Mouse (Mus musculus): Measurements from ENCODE around the gene Slc41a1. TPM values are rescaled to one million over a fixed set of nuclear protein-coding genes. Genes with fewer than 3 reads are reported as not detected.
A peak's percentile ranks its signal among the peaks of the same experiment; 100 is the strongest.

The Slc41a1 gene
- polyA plus RNA-seq, 1 experiment, result 20.7 TPM

- peak; percentile 89 for DNase-seq (ENCODE audit: low spot score)
Observed at GRCm38 (mm10) chr1:131827787-131828258, 530 bp downstream of the Slc41a1 start.

GRCm38 (mm10) chr1:131828297-131829126 lies 1.2 kb downstream of the Slc41a1 start:
- no peak for DNase-seq (ENCODE audit: low spot score)

DNA sequence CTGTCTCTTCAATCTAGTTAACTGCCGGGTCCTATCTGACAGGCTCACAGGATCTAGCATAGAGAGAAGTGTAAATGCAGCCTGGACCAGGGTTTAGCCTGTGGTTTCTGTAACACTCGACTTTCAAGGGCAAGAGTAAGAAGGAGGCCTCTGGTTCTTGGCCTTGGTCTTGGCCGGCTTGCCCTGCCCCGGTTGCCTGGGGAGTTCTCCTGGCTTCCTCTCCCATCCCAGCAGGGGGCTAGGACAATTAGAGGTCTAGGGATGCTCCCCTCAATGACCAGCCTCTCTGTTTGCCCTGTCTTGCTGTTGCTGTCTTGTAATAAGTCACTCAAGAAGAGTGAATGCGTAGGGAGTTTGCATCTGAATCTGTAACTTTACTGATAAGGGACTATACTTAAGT lies 2.0 kb downstream of the Slc41a1 start:
- no peak for DNase-seq (ENCODE audit: low spot score)

- no peak for DNase-seq (ENCODE audit: low spot score)
Observed at GRCm38 (mm10) chr1:131830561-131830960, 3.3 kb downstream of the Slc41a1 start.

DNA sequence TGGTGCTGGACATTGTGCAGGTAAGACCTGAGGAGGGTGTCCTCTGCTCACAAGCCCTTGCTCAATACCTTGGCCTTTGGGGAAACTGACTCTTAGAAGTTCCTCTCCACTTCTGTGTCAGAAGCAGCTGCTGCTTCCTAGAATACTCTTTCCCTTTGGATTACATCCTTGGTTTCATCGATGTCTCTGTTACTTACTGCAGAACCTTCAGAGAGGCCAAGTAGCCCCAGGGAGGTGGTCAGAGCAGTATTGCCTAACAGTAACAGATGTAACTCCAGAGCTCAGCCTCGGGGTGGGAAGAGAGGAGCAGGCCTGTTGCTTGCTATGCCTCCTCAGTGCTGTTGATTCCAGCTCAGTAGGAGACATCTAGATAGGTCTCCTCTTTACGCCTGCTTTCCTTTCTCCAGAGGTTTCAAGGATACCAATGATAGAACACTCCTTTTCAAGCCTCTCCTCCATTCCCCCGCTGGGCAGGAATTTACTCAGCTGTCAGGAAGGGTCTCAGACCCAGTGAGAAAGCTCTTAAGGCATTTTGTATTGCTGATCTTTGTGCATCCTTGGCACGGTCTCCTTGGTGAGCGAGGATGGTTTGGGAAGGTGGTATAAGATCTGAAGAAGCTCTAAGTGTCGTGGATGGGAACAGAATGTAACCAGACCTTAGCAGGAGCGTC lies 3.8 kb downstream of the Slc41a1 start:
- DNase-seq (ENCODE audit: low spot score), result no peak

- no peak for DNase-seq (ENCODE audit: low spot score)
Observed at GRCm38 (mm10) chr1:131837035-131837434, 9.7 kb downstream of the Slc41a1 start.

GRCm38 (mm10) chr1:131838542-131838941 lies 11.2 kb downstream of the Slc41a1 start:
- DNase-seq (ENCODE audit: low spot score), result no peak

DNA sequence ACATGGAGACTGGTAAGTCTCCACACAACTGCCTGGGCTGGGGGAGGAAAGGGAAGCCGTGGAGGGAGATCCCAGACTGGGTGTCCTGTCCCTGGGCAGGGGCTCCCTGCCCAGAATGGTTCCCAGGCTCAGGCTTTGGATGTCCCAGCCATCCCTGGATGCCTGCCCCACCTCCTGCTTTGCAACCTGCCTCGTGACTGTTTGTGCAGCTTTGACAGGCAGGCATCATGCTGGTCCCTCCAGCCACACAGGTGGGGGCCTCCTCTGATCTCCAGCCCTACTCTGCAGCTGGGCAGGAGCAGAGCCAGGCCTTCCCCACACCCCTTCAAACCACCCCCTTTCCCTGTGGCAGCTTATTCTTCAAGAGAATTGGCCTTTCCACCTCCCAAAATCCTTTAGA lies 12.0 kb downstream of the Slc41a1 start:
- no peak for DNase-seq (ENCODE audit: low spot score)

- DNase-seq (ENCODE audit: low spot score), result no peak
Observed at GRCm38 (mm10) chr1:131842221-131842620, 14.9 kb downstream of the Slc41a1 start.

GRCm38 (mm10) chr1:131843758-131844157 lies 16.5 kb downstream of the Slc41a1 start:
- no peak for DNase-seq (ENCODE audit: low spot score)

- no peak for DNase-seq (ENCODE audit: low spot score)
Observed at GRCm38 (mm10) chr1:131844883-131845282, 17.6 kb downstream of the Slc41a1 start.

DNA sequence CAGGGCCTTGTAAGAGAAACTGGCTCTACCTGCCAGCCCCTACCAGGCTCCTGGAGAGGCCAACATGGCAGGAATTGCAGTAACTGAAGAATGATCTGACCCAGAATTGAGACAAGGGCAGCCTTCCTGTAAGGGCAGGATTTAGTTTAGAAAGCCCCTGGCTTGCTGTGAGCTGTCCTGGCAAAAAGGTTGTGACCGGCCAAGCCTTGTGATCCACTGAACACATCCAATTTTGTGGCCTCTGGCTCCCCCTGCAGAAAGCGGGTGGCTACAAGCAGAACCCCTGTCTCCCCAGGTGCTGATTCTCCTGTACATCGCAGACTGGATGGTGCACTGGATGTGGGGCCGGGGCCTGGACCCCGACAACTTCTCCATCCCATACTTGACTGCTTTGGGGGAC lies 19.0 kb downstream of the Slc41a1 start:
- no peak for DNase-seq (ENCODE audit: low spot score)

DNA sequence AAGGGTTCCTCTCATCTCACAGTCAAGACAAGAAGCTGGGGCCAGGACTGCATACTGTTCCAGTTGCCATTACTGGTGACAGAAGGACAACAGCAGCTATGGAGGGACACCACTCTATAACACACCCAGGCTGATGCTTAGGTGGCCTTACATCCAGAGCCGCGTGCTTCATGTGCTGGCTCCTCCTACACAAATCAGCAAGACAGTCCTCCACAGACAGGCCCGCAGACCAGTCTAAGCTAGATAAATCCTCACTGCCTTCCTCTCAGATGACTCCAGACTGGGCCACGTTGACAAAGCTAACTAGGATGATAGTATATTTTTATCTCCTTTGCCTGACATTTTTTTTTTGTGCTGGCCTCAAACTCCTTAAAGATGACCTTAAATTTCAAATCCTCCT lies 34.5 kb downstream of the Slc41a1 start:
- no peak for DNase-seq (ENCODE audit: low spot score)

- DNase-seq (ENCODE audit: low spot score), result no peak
Observed at GRCm38 (mm10) chr1:131865596-131865995, 38.3 kb downstream of the Slc41a1 start.

GRCm38 (mm10) chr1:131866304-131866999 lies 39.2 kb downstream of the Slc41a1 start:
- DNase-seq (ENCODE audit: low spot score), result no peak

DNA sequence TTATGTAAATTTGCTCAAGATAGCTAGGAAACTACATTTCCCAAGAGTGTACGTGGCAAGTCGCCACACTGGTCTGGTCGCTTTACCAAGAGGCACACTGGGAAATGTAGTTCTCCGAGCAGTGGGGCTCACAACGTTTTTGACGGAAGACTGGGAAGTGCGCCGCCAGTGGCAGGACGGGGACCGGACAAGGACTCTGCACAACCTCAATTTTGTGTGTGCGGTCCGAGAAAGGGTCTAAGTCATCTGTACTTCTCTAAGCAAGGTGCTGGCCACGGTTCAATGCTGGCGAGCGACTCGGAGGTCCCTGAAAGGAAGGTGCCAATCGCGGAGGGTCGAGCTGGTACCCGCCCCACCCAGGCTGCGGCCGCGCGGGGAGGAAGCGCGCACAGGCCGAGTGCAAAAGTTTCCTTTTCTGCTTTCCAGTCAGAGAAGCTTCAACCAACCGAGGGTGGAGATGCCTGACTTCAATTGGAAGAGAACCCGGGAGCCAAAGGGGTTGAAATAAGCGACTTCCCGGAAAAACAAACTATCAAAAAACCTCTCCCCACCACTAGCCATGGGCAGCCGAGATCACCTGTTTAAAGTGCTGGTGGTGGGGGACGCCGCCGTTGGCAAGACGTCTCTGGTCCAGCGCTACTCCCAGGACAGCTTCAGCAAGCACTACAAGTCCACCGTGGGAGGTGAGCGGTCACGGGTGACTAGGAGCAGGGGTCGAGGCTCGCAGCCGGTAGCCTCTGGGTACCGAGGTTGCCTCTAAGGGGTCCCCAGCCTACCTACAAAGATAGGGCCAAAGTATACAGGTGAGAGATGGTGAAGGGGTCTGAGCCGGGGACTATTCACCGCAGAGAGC lies 40.0 kb downstream of the Slc41a1 start, which contains the start of gene Rab29:
Gene Rab29, plus strand, starts transcription at position 132 of the 853 bp plus-strand sequence.
- peak; percentile 76 for DNase-seq (ENCODE audit: low spot score)

DNA sequence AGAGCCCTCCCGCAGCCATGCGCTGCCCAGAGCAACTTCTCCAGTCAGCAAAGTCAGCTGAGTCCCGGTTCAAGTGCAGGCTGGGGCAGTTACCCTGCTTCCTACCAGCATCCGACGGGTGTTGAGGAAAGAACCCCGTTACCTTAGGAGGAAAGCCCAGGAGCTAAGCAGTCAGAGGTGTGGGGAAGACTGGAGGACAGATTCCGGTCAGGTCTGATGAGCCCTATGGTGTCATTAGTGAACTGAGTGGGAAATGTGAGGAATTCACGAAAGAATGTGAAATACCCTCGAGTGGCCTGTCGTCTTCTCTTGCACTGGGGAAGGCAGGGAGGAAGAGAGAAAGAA lies 40.6 kb downstream of the Slc41a1 start:
- DNase-seq (ENCODE audit: low spot score), result no peak

GRCm38 (mm10) chr1:131869561-131869960 lies 42.3 kb downstream of the Slc41a1 start:
- DNase-seq (ENCODE audit: low spot score), result no peak

DNA sequence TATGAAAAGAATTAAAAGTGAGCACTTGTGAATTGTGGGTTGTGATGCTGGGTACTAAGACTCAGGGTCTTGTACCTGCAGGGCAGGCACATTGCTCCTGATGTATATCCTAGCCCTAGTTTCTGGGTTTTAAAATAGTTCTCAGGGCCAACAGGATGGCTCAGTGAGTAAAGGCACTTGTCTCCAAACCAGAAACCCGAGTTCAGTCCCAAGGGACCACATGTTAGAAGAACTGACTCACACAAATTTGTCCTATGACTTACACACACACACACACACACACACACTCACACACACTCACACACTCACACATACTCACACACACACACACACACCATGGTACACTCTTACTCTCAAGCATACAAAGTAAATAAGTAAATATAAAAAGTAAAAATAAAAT lies 45.6 kb downstream of the Slc41a1 start:
- no peak for DNase-seq (ENCODE audit: low spot score)

DNA sequence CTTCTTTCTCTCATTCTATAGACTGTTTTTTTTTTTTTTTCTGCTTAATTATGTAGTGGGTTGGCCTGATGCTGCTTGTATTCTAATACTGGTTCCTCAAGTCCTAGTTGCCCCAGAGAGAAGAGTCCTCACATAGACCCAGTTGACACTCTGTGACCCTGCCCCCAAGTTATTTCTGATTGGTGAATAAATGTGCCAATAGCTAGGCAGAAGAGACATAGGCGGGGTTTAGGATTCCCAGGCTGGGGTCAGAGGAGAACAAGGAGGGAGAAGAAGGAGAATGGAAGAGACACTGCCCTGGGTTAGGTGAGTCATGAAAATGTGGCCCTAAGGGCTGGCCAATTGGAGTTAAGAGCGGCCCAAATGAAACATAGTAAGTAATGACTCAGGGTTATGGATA lies 52.5 kb downstream of the Slc41a1 start:
- DNase-seq (ENCODE audit: low spot score), result no peak

DNA sequence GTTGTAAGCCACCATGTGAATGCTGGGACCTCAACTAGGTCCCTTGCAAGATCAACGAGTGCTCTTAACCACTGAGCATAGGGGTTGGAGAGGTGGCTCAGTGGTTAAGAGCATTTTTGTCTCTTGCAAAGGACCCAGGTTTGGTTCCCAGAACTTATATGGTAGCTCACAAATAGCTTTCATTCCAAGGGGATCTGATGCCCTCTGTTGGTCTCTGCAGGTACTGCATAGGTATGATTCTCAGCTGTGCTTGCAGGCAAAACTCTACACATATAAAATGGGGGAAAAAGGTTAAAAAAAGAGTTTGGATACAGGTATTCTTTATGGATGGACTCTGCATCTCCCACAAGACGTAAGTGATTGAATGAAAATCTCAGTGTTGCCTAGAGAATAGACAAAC lies 55.5 kb downstream of the Slc41a1 start:
- DNase-seq (ENCODE audit: low spot score), result no peak

GRCm38 (mm10) chr1:131886173-131886572 lies 58.9 kb downstream of the Slc41a1 start:
- DNase-seq (ENCODE audit: low spot score), result no peak

Measured in urinary bladder, adult 2 months (tissue).